Mouse (Mus musculus): Measurements from ENCODE around the gene Urod.

- TF ChIP-seq CTCF (IDR thresholded peaks at IDR 0.05) (no peak), POLR2A (IDR thresholded peaks at IDR 0.05; ENCODE audit: insufficient read depth, low read depth, low read length) (no peak)
Observed at GRCm38 (mm10) chr4:116989731-116990130, 4.5 kb downstream of the Urod start.
